Mouse (Mus musculus): Measurements from ENCODE around the gene Misp.

The Misp gene

DNA sequence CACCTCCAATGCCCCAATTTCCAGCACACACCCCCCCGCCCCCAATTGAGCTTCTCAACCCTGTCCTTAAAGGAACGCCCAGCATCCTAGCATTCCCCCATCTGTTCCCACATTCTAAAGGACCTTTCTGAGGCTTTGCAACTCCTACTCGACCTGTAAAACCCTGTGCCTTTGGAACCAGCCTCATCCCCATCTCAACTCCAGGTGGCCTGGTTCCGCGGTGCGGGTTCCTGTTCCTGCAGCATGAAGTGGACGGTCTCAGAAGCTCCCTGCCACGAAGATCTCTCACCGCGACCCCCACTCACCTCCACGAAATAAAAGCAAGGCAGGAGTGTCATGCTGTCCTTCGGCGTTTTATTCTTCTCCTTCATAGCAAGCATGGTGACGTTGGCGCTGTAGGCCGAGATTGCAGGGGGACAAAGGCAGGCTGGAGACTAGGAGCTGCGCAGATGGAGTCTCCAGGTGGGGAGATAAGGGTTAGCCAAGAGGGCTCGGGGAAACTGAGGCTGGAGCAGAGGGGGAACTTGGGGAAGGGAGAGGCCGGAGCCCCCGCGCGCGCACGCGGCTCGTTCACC, 53.0 kb downstream of the Misp start:
- DNase-seq (ENCODE audit: low spot score), result no peak

- no peak for DNase-seq (ENCODE audit: low spot score)
These were observed 53.6 kb downstream of the Misp start, which contains the start of the genes Prtn3 and Plppr3 for GRCm38 (mm10) chr10:79874290-79874862. Prtn3 (plus strand) TSS chr10:79874476. Plppr3 (minus strand) TSS chr10:79874634.

GRCm38 (mm10) chr10:79877174-79877573, 56.4 kb downstream of the Misp start:
- no peak for DNase-seq (ENCODE audit: low spot score)

GRCm38 (mm10) chr10:79877757-79878156, 57.0 kb downstream of the Misp start:
- DNase-seq (ENCODE audit: low spot score), result no peak

- no peak for DNase-seq (ENCODE audit: low spot score)
These were observed 58.7 kb downstream of the Misp start for GRCm38 (mm10) chr10:79879527-79879926.

Measured in ovary, postnatal 10 days (tissue).